Mouse (Mus musculus) kidney, postnatal 0 days (tissue): ENCODE data around the gene Sox30. TPM values are rescaled to one million over a fixed set of nuclear protein-coding genes. Genes with fewer than 3 reads are reported as not detected.
A peak's percentile ranks its signal among the peaks of the same experiment; 100 is the strongest.

Source experiments
- ATAC-seq: fragments of 200-750 bp; cut with Nextera tagmentation; replicated peaks from 2 replicates; pipeline ENCODE4 v1.8.0; 2017; ENCODE audit warnings: low read depth, moderate number of reproducible peaks, moderate TSS enrichment, moderate library complexity; ENCODE audit not compliant: low FRiP score
- DNase-seq: peaks from one replicate; pipeline ENCODE4 v3.0.0-alpha.2; 2016; ENCODE audit warnings: low spot score
- H3K27ac ChIP-seq: fragments of 300-500 bp; sonication (generic); 2 replicates; pipeline ENCODE4 v1.5.1; 2014; ENCODE audit warnings: mild to moderate bottlenecking
- H3K27me3 ChIP-seq: fragments of 300-500 bp; sonication (generic); 2 replicates; pipeline ENCODE4 v1.6.1; 2014; ENCODE audit warnings: low read length, mixed read lengths; ENCODE audit not compliant: insufficient read depth
- H3K36me3 ChIP-seq: fragments of 300-500 bp; sonication (generic); 2 replicates; pipeline ENCODE4 v1.6.1; 2014; ENCODE audit warnings: low read length, mixed read lengths; ENCODE audit not compliant: insufficient read depth
- H3K4me1 ChIP-seq: fragments of 300-500 bp; sonication (generic); replicated peaks from 2 replicates; pipeline ENCODE4 v1.6.1; 2014; ENCODE audit warnings: antibody characterized with exemption, low read length, mixed read lengths; ENCODE audit not compliant: insufficient read depth
- H3K4me2 ChIP-seq: fragments of 300-500 bp; sonication (generic); 2 replicates; pipeline ENCODE4 v1.6.1; 2014; ENCODE audit warnings: mild to moderate bottlenecking, low read length, moderate library complexity, mixed read lengths
- H3K4me3 ChIP-seq: fragments of 300-500 bp; sonication (generic); replicated peaks from 2 replicates; pipeline ENCODE4 v1.5.1; 2014; ENCODE audit warnings: low read depth, low read length
- H3K9ac ChIP-seq: fragments of 300-500 bp; sonication (generic); 2 replicates; pipeline ENCODE4 v1.6.1; 2014; ENCODE audit warnings: low read depth, low read length
- H3K9me3 ChIP-seq: fragments of 300-500 bp; sonication (generic); replicated peaks from 2 replicates; pipeline ENCODE4 v1.6.1; 2016; ENCODE audit warnings: low read length, inconsistent platforms, mixed read lengths
- CTCF ChIP-seq: IDR thresholded peaks from 2 replicates; pipeline ENCODE4 v1.5.1; 2016; ENCODE audit warnings: antibody characterized with exemption, low read depth, mild to moderate bottlenecking, moderate library complexity
- WGBS: fragments of 180-500 bp; shearing (Covaris S2); extraction: QIAGEN DNeasy Blood & Tissue Kit; methylation state at CpG from one replicate; pipeline ENCODE4 v1.1.7; 2014; 5-methylcytosine and 5-hydroxymethylcytosine counted together
- polyA plus RNA-seq: library from polyadenylated mRNA; unstranded; fragments of >200 nt; fragmentation: Nextera tagmentation; extraction: Ambion mirVana; gene quantifications from 2 replicates; pipeline ENCODE4 v1.2.1, GENCODE M21; 2015

Gene Sox30
- polyA plus RNA-seq, 1 experiment from 2014 or later, result 0.26 TPM

DNA sequence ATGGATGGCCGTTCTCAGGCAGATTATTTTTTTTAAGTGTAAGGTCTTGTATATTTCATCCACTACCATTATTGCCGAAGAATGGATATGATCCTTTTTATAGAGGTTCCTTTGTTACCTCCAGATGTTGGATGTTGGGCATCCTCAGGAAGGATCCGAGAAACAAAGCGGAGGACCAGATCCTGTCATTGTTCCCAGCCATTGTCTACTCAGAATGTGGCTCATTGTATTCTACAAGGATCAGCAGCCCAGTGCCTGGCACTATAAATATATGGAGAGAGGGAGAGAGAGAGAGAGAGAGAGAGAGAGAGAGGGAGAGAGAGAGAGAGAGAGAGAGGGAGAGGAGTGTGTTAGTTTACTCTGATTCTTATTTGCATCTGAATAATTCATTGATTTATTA is 82.5 kb downstream of the Sox30 start:
- no peaks in the 10 kb centered on the region for H3K36me3 ChIP-seq
- no peak overlapping the region for H3K4me3 ChIP-seq
- H3K9ac ChIP-seq, result no peak overlapping the region
- H3K4me1 ChIP-seq, result peaks cover 5% of the 10 kb centered on the region; the same call in 1 of the 2 replicates
- ATAC-seq, result no peak
- DNase-seq, result no peak
- no peaks in the 10 kb centered on the region for H3K9me3 ChIP-seq
- H3K27ac ChIP-seq, result peak overlapping the region; percentile 47; the same call in 1 of the 2 replicates
- TF ChIP-seq CTCF, result no peak
- H3K4me2 ChIP-seq, result no peak overlapping the region
- 67% methylated on average over 4 of the region's 4 CpGs for WGBS
- no peaks in the 10 kb centered on the region for H3K27me3 ChIP-seq

DNA sequence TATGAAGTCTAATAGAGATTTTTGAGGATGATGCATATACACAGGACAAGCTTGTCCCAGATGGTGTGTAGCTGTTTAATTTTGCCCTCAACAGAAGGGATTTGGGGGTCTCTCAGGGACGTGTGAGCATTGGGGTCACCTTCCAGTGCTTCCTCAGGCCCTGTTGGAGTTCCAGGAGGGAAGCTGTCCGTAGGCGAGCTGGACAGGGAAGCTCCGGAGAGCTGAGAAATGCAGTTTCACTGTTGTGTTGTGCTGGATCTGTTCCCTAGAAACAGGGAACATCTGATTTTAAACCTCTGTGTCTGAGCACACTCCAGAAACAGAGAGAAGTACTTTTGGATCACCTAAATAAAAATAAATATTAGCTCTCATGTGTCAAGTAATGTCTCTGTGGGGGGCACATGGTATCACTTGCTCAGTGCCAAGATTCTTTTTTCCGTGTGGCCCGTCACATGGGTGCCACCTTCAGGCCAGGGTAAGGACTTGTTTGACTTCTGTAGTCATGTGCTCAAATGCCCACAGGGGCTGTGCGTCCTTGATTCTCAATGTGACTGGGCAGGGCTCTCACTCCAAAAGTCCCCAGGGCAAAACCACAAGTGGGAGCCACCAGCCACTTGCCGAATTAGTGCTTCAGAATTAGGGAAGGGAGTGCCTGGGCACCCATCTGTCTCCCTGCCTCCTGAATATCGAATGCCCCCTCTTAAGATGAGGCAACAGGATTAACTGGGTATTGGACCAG is 83.1 kb downstream of the Sox30 start:
- no peak for ATAC-seq
- TF ChIP-seq CTCF, result peak; percentile 48; the same call in 1 of the 2 replicates
- Histone ChIP-seq H3K4me3 (no peak overlapping the region), H3K27ac (peak overlapping the region; percentile 47; the same call in 1 of the 2 replicates), H3K4me1 (peaks cover 5% of the 10 kb centered on the region; the same call in 1 of the 2 replicates), H3K9me3 (no peaks in the 10 kb centered on the region), H3K4me2 (no peak overlapping the region), H3K27me3 (no peaks in the 10 kb centered on the region), H3K36me3 (no peaks in the 10 kb centered on the region), H3K9ac (no peak overlapping the region)
- WGBS, result 54% methylated on average over 9 of the region's 9 CpGs
- no peak for DNase-seq

DNA sequence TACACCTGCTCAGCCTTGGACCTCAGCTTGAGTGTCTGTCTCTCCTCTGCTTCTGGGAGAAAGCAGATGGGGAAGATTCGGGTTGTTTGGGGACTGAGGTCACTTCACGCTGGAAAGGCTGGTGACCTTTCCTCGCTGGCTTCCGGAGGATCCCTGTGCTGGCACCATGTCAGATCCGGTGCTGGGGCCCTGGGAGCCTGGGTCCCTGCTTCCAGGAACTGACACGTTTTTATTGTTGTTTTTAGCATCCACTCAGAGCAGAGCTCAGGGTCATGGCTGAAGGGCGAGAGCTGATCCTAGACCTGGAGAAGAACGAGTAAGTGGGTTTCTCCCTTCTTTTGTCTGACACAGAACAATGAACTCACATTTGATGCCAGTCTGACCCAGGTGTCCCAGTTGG is 84.7 kb downstream of the Sox30 start:
- no peaks in the 10 kb centered on the region for H3K27me3 ChIP-seq
- no peaks in the 10 kb centered on the region for H3K36me3 ChIP-seq
- H3K9me3 ChIP-seq, result no peaks in the 10 kb centered on the region
- no peak overlapping the region for H3K4me2 ChIP-seq
- no peak overlapping the region for H3K4me3 ChIP-seq
- TF ChIP-seq CTCF, result no peak
- H3K9ac ChIP-seq, result no peak overlapping the region
- 19% methylated on average over 8 of the region's 8 CpGs for WGBS
- H3K27ac ChIP-seq, result peak overlapping the region; percentile 78
- ATAC-seq (peak; percentile 3; the same call in 1 of the 2 replicates), DNase-seq (peak; percentile 48)
- H3K4me1 ChIP-seq, result peaks cover 12% of the 10 kb centered on the region

DNA sequence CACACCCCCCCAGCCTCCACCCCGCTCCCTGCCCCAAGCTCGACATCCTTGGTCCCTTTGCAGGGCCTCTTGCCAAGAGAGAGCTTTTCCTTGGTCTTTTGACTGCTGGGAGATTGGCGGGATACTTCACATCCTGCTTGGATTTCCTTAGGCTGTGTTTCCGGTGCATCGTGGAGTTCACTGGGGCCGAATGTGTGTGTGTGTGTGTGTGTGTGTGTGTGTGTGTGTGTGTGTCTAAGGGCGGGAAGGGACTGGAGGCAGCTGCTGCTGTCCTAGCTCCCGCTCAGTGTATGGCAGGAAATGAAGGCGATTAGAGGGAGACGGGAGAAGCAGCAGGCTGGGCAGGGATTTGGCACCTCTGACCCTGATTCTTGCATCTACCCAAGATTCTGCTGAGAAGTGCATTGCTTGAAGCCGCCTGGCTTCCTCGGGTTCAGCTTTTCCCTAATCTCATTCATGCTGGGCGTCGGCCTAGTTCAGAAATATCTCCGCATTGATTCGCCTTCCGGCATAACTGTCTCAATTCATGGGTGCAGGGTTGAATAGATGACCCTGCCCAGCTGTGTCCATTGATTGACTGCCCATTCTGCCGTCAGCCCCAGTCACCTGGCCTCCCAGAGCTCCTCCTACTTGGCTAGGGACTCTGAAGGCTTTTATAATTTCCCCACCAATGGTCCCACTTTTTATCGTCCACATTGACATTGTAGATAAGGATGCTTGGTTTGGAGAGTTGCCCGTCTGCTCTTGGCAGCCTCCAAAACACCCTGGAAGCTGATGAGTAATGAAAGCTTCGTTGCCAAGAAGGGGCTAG is 85.3 kb downstream of the Sox30 start:
- peak overlapping the region; percentile 78 for H3K27ac ChIP-seq
- no peaks in the 10 kb centered on the region for H3K36me3 ChIP-seq
- H3K9me3 ChIP-seq, result no peaks in the 10 kb centered on the region
- no peak overlapping the region for H3K9ac ChIP-seq
- no peak overlapping the region for H3K4me3 ChIP-seq
- H3K27me3 ChIP-seq, result no peaks in the 10 kb centered on the region
- TF ChIP-seq CTCF, result 0 out of 2 replicates have a peak, but pooled peaks have one; percentile 6
- H3K4me2 ChIP-seq, result no peak overlapping the region
- 34% methylated on average over 21 of the region's 21 CpGs for WGBS
- peaks cover 16% of the 10 kb centered on the region for H3K4me1 ChIP-seq
- ATAC-seq (peak; percentile 84), DNase-seq (peak; percentile 88)

Other genes starting within 250 kb of the Sox30 start
- gene Clint1, start 128.3 kb upstream of the Sox30 start, polyA plus RNA-seq, result 88.4 and 90.3 TPM in 2 replicates
- 4.1 and 4.3 TPM in 2 replicates for gene Lsm11, start 35.4 kb upstream of the Sox30 start, polyA plus RNA-seq
- gene Thg1l, start 24.8 kb upstream of the Sox30 start, polyA plus RNA-seq, result 12.1 and 12.4 TPM in 2 replicates
- 6.0 and 6.2 TPM in 2 replicates for gene Gm12166, start 72.0 kb downstream of the Sox30 start, polyA plus RNA-seq
- 6.5 and 8.1 TPM in 2 replicates for gene Adam19, start 75.7 kb downstream of the Sox30 start, polyA plus RNA-seq
- gene Nipal4, start 186.2 kb downstream of the Sox30 start, polyA plus RNA-seq, result 0.54 and 0.76 TPM in 2 replicates